Mouse (Mus musculus) adrenal gland, adult (tissue): ENCODE results near the gene Kcnj5.

Experiments used
- DNase-seq, 2 experiments: peaks; one replicate each; pipeline ENCODE4 v3.0.0; 2022 to 2023; ENCODE audit warnings: low spot score in 1 of 2; ENCODE audit not compliant: inconsistent age in 2 of 2

Gene Kcnj5

GRCm38 (mm10) chr9:32344051-32344450 is at the start of gene Kcnj5:
TSS of gene Kcnj5 (minus strand) at chr9:32344350.
- DNase-seq, result no peak

GRCm38 (mm10) chr9:32392716-32393115 is 48.6 kb upstream of the Kcnj5 start:
- no peak for DNase-seq

- no peak for DNase-seq
Observed at GRCm38 (mm10) chr9:32391701-32392100, 47.6 kb upstream of the Kcnj5 start.

- DNase-seq, result no peak
Observed at GRCm38 (mm10) chr9:32391092-32391491, 46.9 kb upstream of the Kcnj5 start.

- no peak for DNase-seq
Observed at GRCm38 (mm10) chr9:32388120-32388519, 44.0 kb upstream of the Kcnj5 start.

GRCm38 (mm10) chr9:32384906-32385305 is 40.8 kb upstream of the Kcnj5 start:
- DNase-seq, result no peak

- DNase-seq, result peak in 1 of 2 experiments; percentile 52
Observed at GRCm38 (mm10) chr9:32376863-32377590, 32.9 kb upstream of the Kcnj5 start.

- no peak for DNase-seq
Observed at GRCm38 (mm10) chr9:32376031-32376430, 31.9 kb upstream of the Kcnj5 start.

- DNase-seq, result no peak
Observed at GRCm38 (mm10) chr9:32373656-32374055, 29.5 kb upstream of the Kcnj5 start.

- no peak for DNase-seq
Observed at GRCm38 (mm10) chr9:32372202-32372601, 28.1 kb upstream of the Kcnj5 start, which contains the start of gene Kcnj1. TSS of gene Kcnj1 (plus strand) at chr9:32372493.

- DNase-seq, result no peak
Observed at GRCm38 (mm10) chr9:32369388-32369787, 25.2 kb upstream of the Kcnj5 start.

GRCm38 (mm10) chr9:32368812-32369211 is 24.7 kb upstream of the Kcnj5 start:
- no peak for DNase-seq

GRCm38 (mm10) chr9:32360770-32361169 is 16.6 kb upstream of the Kcnj5 start:
- DNase-seq, result peak in 1 of 2 experiments; percentile 62

- peak; percentile 55 to 88 for DNase-seq
Observed at GRCm38 (mm10) chr9:32350332-32350731, 6.2 kb upstream of the Kcnj5 start.

GRCm38 (mm10) chr9:32349344-32349743 is 5.2 kb upstream of the Kcnj5 start:
- no peak for DNase-seq

- no peak for DNase-seq
Observed at GRCm38 (mm10) chr9:32348096-32348495, 3.9 kb upstream of the Kcnj5 start.

- DNase-seq, result no peak
Observed at GRCm38 (mm10) chr9:32344489-32344888, 339 bp upstream of the Kcnj5 start.

GRCm38 (mm10) chr9:32342929-32343328 is 1.2 kb downstream of the Kcnj5 start:
- DNase-seq, result no peak

- peak; percentile 20 to 70 for DNase-seq
Observed at GRCm38 (mm10) chr9:32340831-32341230, 3.3 kb downstream of the Kcnj5 start.

- DNase-seq, result no peak
Observed at GRCm38 (mm10) chr9:32335389-32336150, 8.6 kb downstream of the Kcnj5 start.

GRCm38 (mm10) chr9:32331162-32331561 is 13.0 kb downstream of the Kcnj5 start:
- DNase-seq, result no peak

GRCm38 (mm10) chr9:32328777-32329176 is 15.4 kb downstream of the Kcnj5 start:
- DNase-seq, result no peak
